Mouse (Mus musculus) MEL (cell line): ENCODE measurements around the gene Slc26a10. TPM values are rescaled to one million over a fixed set of nuclear protein-coding genes. Genes with fewer than 3 reads are reported as not detected.

Experiments used
- DNase-seq: peaks from one replicate; pipeline ENCODE4 v3.0.0; 2011; ENCODE audit warnings: low read depth, low spot score
- H3K27ac ChIP-seq: 2 replicates; pipeline ENCODE4 v1.5.1; 2012; ENCODE audit warnings: low read depth, mild to moderate bottlenecking, control low read depth, low read length, moderate library complexity; ENCODE audit not compliant: control insufficient read depth
- H3K27me3 ChIP-seq, 2 experiments: fragments of 150-350 bp in 1 of 2; sonication (generic) in 1 of 2; 2 replicates each; pipeline ENCODE4 v1.6.1; 2012; ENCODE audit warnings: low read length in 2 of 2, mild to moderate bottlenecking in 2 of 2, improper control_type of control experiment in 1 of 2, moderate library complexity in 1 of 2; ENCODE audit not compliant: insufficient read depth in 2 of 2, control insufficient read depth in 1 of 2
- H3K36me3 ChIP-seq, 2 experiments: 2 replicates each; pipeline ENCODE4 v1.6.1; 2012 to 2014; ENCODE audit warnings: low read length in 2 of 2, improper control_type of control experiment in 1 of 2, inconsistent platforms in 1 of 2, mild to moderate bottlenecking in 1 of 2; ENCODE audit not compliant: insufficient read depth in 2 of 2, control insufficient read depth in 1 of 2
- H3K4me1 ChIP-seq, 2 experiments: fragments of 150-350 bp in 1 of 2; sonication (generic) in 1 of 2; 2 replicates each; pipeline ENCODE4 v1.6.1; 2012; ENCODE audit warnings: low read length in 2 of 2, improper control_type of control experiment in 1 of 2, mild to moderate bottlenecking in 1 of 2; ENCODE audit not compliant: insufficient read depth in 2 of 2, control insufficient read depth in 1 of 2
- H3K4me3 ChIP-seq, 2 experiments: fragments of 150-350 bp in 1 of 2; sonication (generic) in 1 of 2; 2 replicates each; pipeline ENCODE4 v1.5.1; 2012; ENCODE audit warnings: low read depth in 2 of 2, low read length in 2 of 2, mild to moderate bottlenecking in 2 of 2, moderate library complexity in 2 of 2, control low read depth in 1 of 2, improper control_type of control experiment in 1 of 2; ENCODE audit not compliant: control insufficient read depth in 1 of 2, insufficient read depth in 1 of 2
- H3K79me2 ChIP-seq: 2 replicates; pipeline ENCODE4 v1.6.1; 2012; ENCODE audit warnings: mild to moderate bottlenecking, low read length, moderate library complexity; ENCODE audit not compliant: control insufficient read depth, poor library complexity, insufficient read depth
- H3K9ac ChIP-seq: 2 replicates; pipeline ENCODE4 v1.6.1; 2012; ENCODE audit warnings: low read depth, mild to moderate bottlenecking, control low read depth, low read length, moderate library complexity; ENCODE audit not compliant: control insufficient read depth, poor library complexity, severe bottlenecking
- H3K9me3 ChIP-seq: fragments of 150-350 bp; sonication (generic); replicated peaks from 2 replicates; pipeline ENCODE4 v1.6.1; 2012; ENCODE audit warnings: mild to moderate bottlenecking, low read length, improper control_type of control experiment, moderate library complexity; ENCODE audit not compliant: insufficient read depth
- E2F4 ChIP-seq: IDR thresholded peaks from 2 replicates; pipeline ENCODE4 v1.6.1; 2011; ENCODE audit warnings: low read depth, low read length, improper control_type of control experiment, borderline replicate concordance
- ELF1 ChIP-seq: IDR thresholded peaks from 2 replicates; pipeline ENCODE4 v1.6.1; 2014; ENCODE audit warnings: low read depth, mild to moderate bottlenecking, inconsistent platforms, low read length, improper control_type of control experiment, moderate library complexity
- EP300 ChIP-seq, 2 experiments: IDR thresholded peaks; 2 replicates each; pipeline ENCODE4 v1.6.1; 2011; ENCODE audit warnings: improper control_type of control experiment in 2 of 2, low read length in 2 of 2, low read depth in 1 of 2, mild to moderate bottlenecking in 1 of 2
- MAX ChIP-seq: IDR thresholded peaks from 2 replicates; pipeline ENCODE4 v1.6.1; 2011; ENCODE audit warnings: low read length, improper control_type of control experiment
- MEF2A ChIP-seq: IDR thresholded peaks from 2 replicates; pipeline ENCODE4 v1.6.1; 2014; ENCODE audit warnings: low read depth, mild to moderate bottlenecking, inconsistent platforms, low read length, improper control_type of control experiment; ENCODE audit not compliant: poor library complexity, insufficient replicate concordance, severe bottlenecking; ENCODE audit errors: extremely low read depth
- MXI1 ChIP-seq: IDR thresholded peaks from 2 replicates; pipeline ENCODE4 v1.6.1; 2011; ENCODE audit warnings: mild to moderate bottlenecking, low read depth, low read length, improper control_type of control experiment
- MYB ChIP-seq: IDR thresholded peaks from 2 replicates; pipeline ENCODE4 v1.6.1; 2011; ENCODE audit warnings: mild to moderate bottlenecking, low read depth, low read length, improper control_type of control experiment
- POLR2A ChIP-seq, 2 experiments: IDR thresholded peaks; 2 replicates each; pipeline ENCODE4 v1.6.1; 2011 to 2012; ENCODE audit warnings: low read length in 2 of 2, mild to moderate bottlenecking in 2 of 2, control low read depth in 1 of 2, improper control_type of control experiment in 1 of 2, low read depth in 1 of 2, moderate library complexity in 1 of 2; ENCODE audit not compliant: control insufficient read depth in 1 of 2, insufficient read depth in 1 of 2, poor library complexity in 1 of 2
- POLR2AphosphoS2 ChIP-seq: IDR thresholded peaks from 2 replicates; pipeline ENCODE4 v1.6.1; 2011; ENCODE audit warnings: low read length, improper control_type of control experiment
- RAD21 ChIP-seq: IDR thresholded peaks from 2 replicates; pipeline ENCODE4 v1.6.1; 2011; ENCODE audit warnings: mild to moderate bottlenecking, low read depth, low read length, improper control_type of control experiment
- RCOR1 ChIP-seq: IDR thresholded peaks from 2 replicates; pipeline ENCODE4 v1.6.1; 2012; ENCODE audit warnings: low read depth, mild to moderate bottlenecking, inconsistent platforms, low read length, improper control_type of control experiment
- TAL1 ChIP-seq: IDR thresholded peaks from 2 replicates; pipeline ENCODE4 v1.6.1; 2012; ENCODE audit warnings: mild to moderate bottlenecking, inconsistent platforms, low read length, moderate library complexity, mixed read lengths
- TCF12 ChIP-seq: IDR thresholded peaks from 2 replicates; pipeline ENCODE4 v1.6.1; 2014; ENCODE audit warnings: low read depth, mild to moderate bottlenecking, inconsistent platforms, low read length, improper control_type of control experiment, moderate library complexity
- USF2 ChIP-seq, 2 experiments: IDR thresholded peaks; 2 replicates each; pipeline ENCODE4 v1.6.1; 2011 to 2012; ENCODE audit warnings: improper control_type of control experiment in 2 of 2, low read length in 2 of 2, borderline replicate concordance in 1 of 2, inconsistent platforms in 1 of 2, low read depth in 1 of 2, mild to moderate bottlenecking in 1 of 2; ENCODE audit not compliant: insufficient read depth in 1 of 2
- ZKSCAN1 ChIP-seq: IDR thresholded peaks from 2 replicates; pipeline ENCODE4 v1.6.1; 2012; ENCODE audit warnings: low read depth, mild to moderate bottlenecking, inconsistent platforms, low read length, improper control_type of control experiment, moderate library complexity
- ZNF384 ChIP-seq: IDR thresholded peaks from 2 replicates; pipeline ENCODE4 v1.6.1; 2012; ENCODE audit warnings: low read depth, mild to moderate bottlenecking, inconsistent platforms, low read length, improper control_type of control experiment
- polyA plus RNA-seq, 2 experiments: library from polyadenylated mRNA; stranded (reverse) in 1 of 2; unstranded in 1 of 2; fragments of >175 nt in 1 of 2; fragments of >200 nt in 1 of 2; gene quantifications; 2 replicates each; pipeline versions ENCODE4 v1.2.1 to v1.2.4; 2012; ENCODE audit warnings: low replicate concordance in 2 of 2, low read depth in 1 of 2; ENCODE audit not compliant: insufficient read length in 2 of 2, insufficient read depth in 1 of 2, missing spikeins in 1 of 2
- total RNA-seq: library from RNA; depleted of rRNA; stranded (reverse); fragments of 300-350 nt; gene quantifications from 2 replicates; pipeline ENCODE4 v1.2.3, GENCODE M21; 2012

Gene Slc26a10
- total and polyA plus RNA-seq, 3 experiments: 1.1 to 1.3 TPM; not detected in 1

- peak; percentile 82 for DNase-seq
- H3K4me3 ChIP-seq: peak overlapping the region; percentile 82 to 96
Measured at GRCm38 (mm10) chr10:127188465-127189115, 8.1 kb upstream of the Slc26a10 start.

GRCm38 (mm10) chr10:127188079-127188453 is 7.6 kb upstream of the Slc26a10 start:
- H3K4me1 ChIP-seq: peaks cover 2 to 29% of the 10 kb centered on the region in 2 experiments; a peak in 3 of 4 replicates
- H3K27me3 ChIP-seq: no peaks in the 10 kb centered on the region
- H3K9me3 ChIP-seq: no peaks in the 10 kb centered on the region
- peak overlapping the region; percentile 88 for H3K9ac ChIP-seq
- peak overlapping the region; percentile 82 to 96 for H3K4me3 ChIP-seq
- H3K36me3 ChIP-seq: peaks cover 0 to 22% of the 10 kb centered on the region in 2 experiments; a peak in 2 of 4 replicates
- no peak for TF ChIP-seq ZNF384
- no peak for TF ChIP-seq POLR2AphosphoS2
- TF ChIP-seq ZKSCAN1: no peak
- TF ChIP-seq EP300 (IDR thresholded peaks at IDR 0.05; ENCODE audit: low read depth in 1 of 2, low read length in 2 of 2): no peak
- TF ChIP-seq RCOR1: no peak
- no peak for TF ChIP-seq E2F4
- no peak for TF ChIP-seq MEF2A
- TF ChIP-seq TAL1: no peak
- TF ChIP-seq RAD21: no peak
- TF ChIP-seq MAX: no peak
- DNase-seq: no peak
- H3K27ac ChIP-seq: no peak overlapping the region
- H3K79me2 ChIP-seq: peaks cover 7% of the 10 kb centered on the region; the same call in 1 of the 2 replicates

More at GRCm38 (mm10) chr10:127188465-127189115, 8.1 kb upstream of the Slc26a10 start:
- Histone ChIP-seq H3K9me3 (no peaks in the 10 kb centered on the region), H3K27me3 (no peaks in the 10 kb centered on the region), H3K9ac (peak overlapping the region; percentile 88), H3K36me3 (peaks cover 0 to 27% of the 10 kb centered on the region in 2 experiments; a peak in 2 of 4 replicates), H3K4me1 (peaks cover 2 to 31% of the 10 kb centered on the region in 2 experiments; a peak in 3 of 4 replicates), H3K79me2 (peaks cover 7% of the 10 kb centered on the region; the same call in 1 of the 2 replicates), H3K27ac (peak overlapping the region; percentile 96)
- no peak for TF ChIP-seq MXI1
- peak; percentile 41 to 60; a peak in 2 of 4 replicates for TF ChIP-seq POLR2A (IDR thresholded peaks at IDR 0.05; ENCODE audit: control insufficient read depth in 1 of 2, insufficient read depth in 1 of 2, low read depth in 1 of 2, low read length in 2 of 2, poor library complexity in 1 of 2)
- no peak for TF ChIP-seq ELF1
- no peak for TF ChIP-seq MYB
- TF ChIP-seq USF2 (IDR thresholded peaks at IDR 0.05; ENCODE audit: borderline replicate concordance in 1 of 2, insufficient read depth in 1 of 2, low read depth in 1 of 2, low read length in 2 of 2): no peak
- TF ChIP-seq TCF12: peak; percentile 36
